Mouse (Mus musculus) hindbrain, embryonic 11.5 days (tissue): ENCODE results near the gene Gm20388. TPM values are rescaled to one million over a fixed set of nuclear protein-coding genes. Genes with fewer than 3 reads are reported as not detected.
"Not testable (repeated sequence)": the region's sequence is repeated elsewhere in the genome, so short reads cannot be mapped to it uniquely, and the experiment has no call there.

Source experiments
- ATAC-seq: fragments of 200-750 bp; cut with Nextera tagmentation; 2 replicates; pipeline ENCODE4 v1.8.0; 2017; ENCODE audit warnings: mild to moderate bottlenecking, moderate TSS enrichment, moderate library complexity; ENCODE audit not compliant: low FRiP score
- DNase-seq: peaks from one replicate; pipeline ENCODE4 v3.0.0-alpha.2; 2015; ENCODE audit warnings: low spot score
- H3K27ac ChIP-seq: fragments of 300-500 bp; sonication (generic); 2 replicates; pipeline ENCODE4 v1.5.1; 2014; ENCODE audit warnings: mild to moderate bottlenecking, low read depth, low read length
- H3K27me3 ChIP-seq: fragments of 300-500 bp; sonication (generic); 2 replicates; pipeline ENCODE4 v1.6.1; 2014; ENCODE audit warnings: mild to moderate bottlenecking, low read length, moderate library complexity, mixed read lengths; ENCODE audit not compliant: control insufficient read depth, insufficient read depth
- H3K36me3 ChIP-seq: fragments of 300-500 bp; sonication (generic); 2 replicates; pipeline ENCODE4 v1.6.1; 2014; ENCODE audit warnings: mild to moderate bottlenecking, low read length, moderate library complexity, mixed read lengths; ENCODE audit not compliant: control insufficient read depth, insufficient read depth
- H3K4me1 ChIP-seq: fragments of 300-500 bp; sonication (generic); replicated peaks from 2 replicates; pipeline ENCODE4 v1.6.1; 2014; ENCODE audit warnings: low read length, mixed read lengths; ENCODE audit not compliant: control insufficient read depth, insufficient read depth
- H3K4me2 ChIP-seq: fragments of 300-500 bp; sonication (generic); replicated peaks from 2 replicates; pipeline ENCODE4 v1.6.1; 2014; ENCODE audit warnings: mild to moderate bottlenecking, low read depth, low read length
- H3K4me3 ChIP-seq: fragments of 300-500 bp; sonication (generic); 2 replicates; pipeline ENCODE4 v1.5.1; 2014; ENCODE audit warnings: low read depth, low read length
- H3K9ac ChIP-seq: fragments of 300-500 bp; sonication (generic); 2 replicates; pipeline ENCODE4 v1.6.1; 2014; ENCODE audit warnings: low read depth, low read length
- H3K9me3 ChIP-seq: fragments of 300-500 bp; sonication (generic); 2 replicates; pipeline ENCODE4 v1.6.1; 2016; ENCODE audit warnings: low read length; ENCODE audit not compliant: control insufficient read depth
- WGBS: fragments of 180-500 bp; shearing (Covaris S2); extraction: QIAGEN DNeasy Blood & Tissue Kit; methylation state at CpG from one replicate; pipeline ENCODE4 v1.1.7; 2014; 5-methylcytosine and 5-hydroxymethylcytosine counted together
- polyA plus RNA-seq: library from polyadenylated mRNA; unstranded; fragments of >200 nt; fragmentation: Nextera tagmentation; extraction: Ambion mirVana; gene quantifications from 2 replicates; pipeline ENCODE4 v1.2.1, GENCODE M21; 2014

Gm20388 gene
- polyA plus RNA-seq, 1 experiment from 2014 or later: 11.8 TPM

- no peak for DNase-seq
- Histone ChIP-seq H3K36me3 (no peaks in the 10 kb centered on the region), H3K27ac (no peak overlapping the region), H3K9me3 (no peaks in the 10 kb centered on the region), H3K4me2 (no peak overlapping the region), H3K27me3 (no peaks in the 10 kb centered on the region), H3K4me3 (no peak overlapping the region), H3K4me1 (no peaks in the 10 kb centered on the region), H3K9ac (no peak overlapping the region)
- 85% methylated on average over 10 of the region's 10 CpGs for WGBS
- ATAC-seq: no peak
Observed at GRCm38 (mm10) chr8:120709176-120709575, 798.5 kb downstream of the Gm20388 start.

- H3K9me3 ChIP-seq: no peaks in the 10 kb centered on the region
- no peak for DNase-seq
- H3K9ac ChIP-seq: no peak overlapping the region
- H3K4me3 ChIP-seq: no peak overlapping the region
- WGBS: 79% methylated on average over 6 of the region's 6 CpGs
- H3K4me1 ChIP-seq: no peaks in the 10 kb centered on the region
- no peaks in the 10 kb centered on the region for H3K27me3 ChIP-seq
- no peak overlapping the region for H3K4me2 ChIP-seq
- ATAC-seq: no peak
- H3K27ac ChIP-seq: no peak overlapping the region
- no peaks in the 10 kb centered on the region for H3K36me3 ChIP-seq
Observed at GRCm38 (mm10) chr8:120715200-120715599, 804.6 kb downstream of the Gm20388 start.

GRCm38 (mm10) chr8:120715996-120716680, 805.5 kb downstream of the Gm20388 start:
- Histone ChIP-seq H3K4me3 (no peak overlapping the region), H3K4me1 (no peaks in the 10 kb centered on the region), H3K36me3 (no peaks in the 10 kb centered on the region), H3K27me3 (no peaks in the 10 kb centered on the region), H3K27ac (no peak overlapping the region), H3K4me2 (no peak overlapping the region), H3K9me3 (no peaks in the 10 kb centered on the region), H3K9ac (no peak overlapping the region)
- 77% methylated on average over 15 of the region's 15 CpGs for WGBS
- ATAC-seq (no peak), DNase-seq (no peak)

- H3K4me1 ChIP-seq: no peaks in the 10 kb centered on the region
- H3K36me3 ChIP-seq: no peaks in the 10 kb centered on the region
- no peak for ATAC-seq
- WGBS: 74% methylated on average over 19 of the region's 19 CpGs
- H3K4me3 ChIP-seq: no peak overlapping the region
- no peaks in the 10 kb centered on the region for H3K27me3 ChIP-seq
- H3K27ac ChIP-seq: no peak overlapping the region
- DNase-seq: no peak
- no peak overlapping the region for H3K9ac ChIP-seq
- H3K9me3 ChIP-seq: no peaks in the 10 kb centered on the region
- no peak overlapping the region for H3K4me2 ChIP-seq
Observed at GRCm38 (mm10) chr8:120719586-120720236, 809.1 kb downstream of the Gm20388 start.

GRCm38 (mm10) chr8:120723025-120723424, 812.4 kb downstream of the Gm20388 start:
- ATAC-seq (no peak), DNase-seq (no peak)
- no peaks in the 10 kb centered on the region for H3K36me3 ChIP-seq
- no peaks in the 10 kb centered on the region for H3K9me3 ChIP-seq
- 71% methylated on average over 6 of the region's 6 CpGs for whole genome bisulfite sequencing
- H3K4me2 ChIP-seq: no peak overlapping the region
- no peak overlapping the region for H3K27ac ChIP-seq
- H3K27me3 ChIP-seq: no peaks in the 10 kb centered on the region
- H3K4me3 ChIP-seq: no peak overlapping the region
- no peak overlapping the region for H3K9ac ChIP-seq
- no peaks in the 10 kb centered on the region for H3K4me1 ChIP-seq

- not testable (repeated sequence) for H3K27me3 ChIP-seq, DNase-seq, H3K36me3 ChIP-seq, H3K4me2 ChIP-seq, H3K9ac ChIP-seq, H3K27ac ChIP-seq, H3K4me3 ChIP-seq, H3K4me1 ChIP-seq, H3K9me3 ChIP-seq, ATAC-seq
- WGBS: 85% methylated on average over 2 of the region's 4 CpGs
Observed at GRCm38 (mm10) chr8:120724096-120724495, 813.5 kb downstream of the Gm20388 start.

DNA sequence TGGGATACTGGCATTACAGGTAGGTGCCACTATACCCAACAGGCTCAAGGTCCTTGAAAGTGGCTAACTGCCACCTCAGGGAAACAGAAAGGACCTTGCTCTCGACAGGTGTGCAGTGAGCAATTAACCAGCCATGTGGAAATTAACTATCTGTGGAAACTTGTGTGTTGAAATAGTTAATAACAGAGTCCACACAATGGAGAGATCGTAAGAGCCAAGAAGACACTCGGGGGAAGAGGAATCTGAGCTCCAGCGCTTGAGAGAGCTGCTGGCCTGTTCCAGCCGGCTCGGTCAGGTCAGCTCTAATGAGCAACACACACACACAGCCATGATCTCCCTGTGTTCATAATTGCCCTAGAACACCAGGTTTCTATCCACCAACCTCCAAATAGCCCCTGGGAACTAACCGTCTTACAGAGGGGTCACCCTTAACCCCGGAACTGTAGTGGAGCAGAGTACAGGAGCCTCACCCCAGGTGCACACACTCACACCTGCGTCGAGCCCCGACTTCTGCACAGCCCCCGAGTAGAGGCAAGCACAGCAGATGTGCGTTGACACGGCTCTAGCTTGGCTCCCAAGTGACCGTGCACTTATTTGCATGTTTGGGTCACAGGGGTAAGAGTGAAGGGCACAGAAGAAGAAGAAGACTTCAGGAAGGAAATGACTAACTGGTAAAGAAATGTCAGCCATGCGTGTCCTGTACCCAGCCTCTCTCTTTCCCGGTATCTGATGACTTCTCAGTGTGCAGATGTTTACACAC, 814.4 kb downstream of the Gm20388 start:
- Histone ChIP-seq H3K4me3 (no peak overlapping the region), H3K9ac (no peak overlapping the region), H3K4me2 (no peak overlapping the region), H3K27me3 (no peaks in the 10 kb centered on the region), H3K27ac (no peak overlapping the region), H3K36me3 (no peaks in the 10 kb centered on the region), H3K4me1 (no peaks in the 10 kb centered on the region), H3K9me3 (no peaks in the 10 kb centered on the region)
- ATAC-seq: no peak
- DNase-seq: no peak
- WGBS: 72% methylated on average over 17 of the region's 17 CpGs

- Histone ChIP-seq H3K4me1 (no peaks in the 10 kb centered on the region), H3K4me2 (no peak overlapping the region)
Observed at GRCm38 (mm10) chr8:120725576-120725950, 814.9 kb downstream of the Gm20388 start.

More at GRCm38 (mm10) chr8:120725576-120725950, 814.9 kb downstream of the Gm20388 start:
- H3K9me3 ChIP-seq: no peaks in the 10 kb centered on the region
- DNase-seq: no peak
- no peaks in the 10 kb centered on the region for H3K36me3 ChIP-seq
- ATAC-seq: no peak
- WGBS: 87% methylated on average over 5 of the region's 5 CpGs
- H3K27ac ChIP-seq: no peak overlapping the region
- H3K27me3 ChIP-seq: no peaks in the 10 kb centered on the region
- no peak overlapping the region for H3K9ac ChIP-seq
- no peak overlapping the region for H3K4me3 ChIP-seq
